Comparison of ENCODE assay signal across 8 mouse cellular contexts in genomic region chr5:148488891-148489723, GRCm38 (mm10).
DNase-seq lines count a peak whose midpoint lies in the region; ATAC-seq lines count a peak whose summit lies in the region.

No protein-coding gene starts in this region.

- H3K27ac ChIP-seq in limb, embryonic 11.5 days (replicated peaks; ENCODE audit: low read depth, low read length): no peak overlapping the region
- no peak overlapping the region for H3K27ac ChIP-seq in limb, embryonic 10.5 days
- peak overlapping the region; percentile 79 for H3K27ac ChIP-seq in limb, embryonic 15.5 days
- no peak overlapping the region for H3K27ac ChIP-seq in heart, embryonic 10.5 days

- H3K4me1 ChIP-seq in limb, embryonic 11.5 days (ENCODE audit: control insufficient read depth, insufficient read depth, low read length): 0 out of 2 replicates have a peak, but pooled peaks cover 6% of the 10 kb centered on the region
- peaks cover 17% of the 10 kb centered on the region for H3K4me1 ChIP-seq in limb, embryonic 10.5 days
- H3K4me1 ChIP-seq in limb, embryonic 15.5 days: peaks cover 23% of the 10 kb centered on the region
- 0 out of 2 replicates have a peak, but pooled peaks cover 8% of the 10 kb centered on the region for H3K4me1 ChIP-seq in heart, embryonic 10.5 days

- H3K36me3 ChIP-seq in limb, embryonic 11.5 days (ENCODE audit: control insufficient read depth, insufficient read depth, low read length): no peaks in the 10 kb centered on the region
- H3K36me3 ChIP-seq in limb, embryonic 10.5 days: no peaks in the 10 kb centered on the region
- no peaks in the 10 kb centered on the region for H3K36me3 ChIP-seq in limb, embryonic 15.5 days
- H3K36me3 ChIP-seq in heart, embryonic 10.5 days: no peaks in the 10 kb centered on the region

- no peaks in the 10 kb centered on the region for H3K9me3 ChIP-seq in limb, embryonic 11.5 days (ENCODE audit: control insufficient read depth, low read length)
- no peaks in the 10 kb centered on the region for H3K9me3 ChIP-seq in limb, embryonic 10.5 days (replicated peaks)
- H3K9me3 ChIP-seq in limb, embryonic 15.5 days: no peaks in the 10 kb centered on the region
- no peaks in the 10 kb centered on the region for H3K9me3 ChIP-seq in heart, embryonic 10.5 days

- no peak overlapping the region for H3K9ac ChIP-seq in limb, embryonic 11.5 days (ENCODE audit: low read length)
- no peak overlapping the region for H3K9ac ChIP-seq in limb, embryonic 15.5 days

- no peak overlapping the region for H3K4me2 ChIP-seq in limb, embryonic 11.5 days (ENCODE audit: low read depth, severe bottlenecking)
- H3K4me2 ChIP-seq in limb, embryonic 15.5 days: peak overlapping the region; percentile 41

- peak; percentile 25 for DNase-seq in adrenal gland, adult 2 months
- no peak for DNase-seq in adrenal gland, postnatal 25 days
- no peak for DNase-seq in limb, embryonic 11.5 days (ENCODE audit: low spot score)
- no peak for DNase-seq in limb, embryonic 10.5 days (ENCODE audit: low spot score)
- peak; percentile 88 for DNase-seq in cerebellum, adult 9-11 months
- DNase-seq in thymus, postnatal 4 days: peak; percentile 23
- DNase-seq in heart, embryonic 10.5 days (ENCODE audit: low spot score): no peak

- no peak overlapping the region for H3K4me3 ChIP-seq in limb, embryonic 11.5 days (ENCODE audit: low read depth, low read length)
- no peak overlapping the region for H3K4me3 ChIP-seq in limb, embryonic 10.5 days
- peak overlapping the region; percentile 20 for H3K4me3 ChIP-seq in limb, embryonic 15.5 days
- no peak overlapping the region for H3K4me3 ChIP-seq in heart, embryonic 10.5 days

- 76% methylated on average over 13 of the region's 13 CpGs for WGBS in limb, embryonic 11.5 days
- 83% methylated on average over 13 of the region's 13 CpGs for WGBS in limb, embryonic 10.5 days
- 41% methylated on average over 13 of the region's 13 CpGs for WGBS in limb, embryonic 15.5 days
- WGBS in heart, embryonic 10.5 days: 64% methylated on average over 13 of the region's 13 CpGs

- H3K27me3 ChIP-seq in limb, embryonic 11.5 days (ENCODE audit: control insufficient read depth, insufficient read depth, low read length): no peaks in the 10 kb centered on the region
- no peaks in the 10 kb centered on the region for H3K27me3 ChIP-seq in limb, embryonic 10.5 days (ENCODE audit: low read depth, poor library complexity, severe bottlenecking)
- peaks cover 3% of the 10 kb centered on the region; the same call in 1 of the 2 replicates for H3K27me3 ChIP-seq in limb, embryonic 15.5 days
- H3K27me3 ChIP-seq in heart, embryonic 10.5 days (ENCODE audit: insufficient read depth, poor library complexity, severe bottlenecking): no peaks in the 10 kb centered on the region

- 0 out of 2 replicates have a peak, but pooled peaks have one; percentile 35 for ATAC-seq in limb, embryonic 11.5 days (ENCODE audit: insufficient number of reproducible peaks, low FRiP score, low TSS enrichment, low read depth)
- ATAC-seq in limb, embryonic 15.5 days (ENCODE audit: insufficient number of reproducible peaks, low FRiP score, low TSS enrichment, low read depth): peak; percentile 68

Comparison
In these comparisons a context has a peak if more than half of its experiments do, and no peak if none do; other contexts are left out.
1. DNase-seq: peak in adrenal gland, adult 2 months (single experiment), cerebellum, adult 9-11 months (single experiment) and thymus, postnatal 4 days (single experiment); none in adrenal gland, postnatal 25 days (single experiment), limb, embryonic 11.5 days (single experiment), limb, embryonic 10.5 days (single experiment) and heart, embryonic 10.5 days (single experiment).